Mouse (Mus musculus): Measurements from ENCODE around the gene Gm49380.

Gene Gm49380

DNA sequence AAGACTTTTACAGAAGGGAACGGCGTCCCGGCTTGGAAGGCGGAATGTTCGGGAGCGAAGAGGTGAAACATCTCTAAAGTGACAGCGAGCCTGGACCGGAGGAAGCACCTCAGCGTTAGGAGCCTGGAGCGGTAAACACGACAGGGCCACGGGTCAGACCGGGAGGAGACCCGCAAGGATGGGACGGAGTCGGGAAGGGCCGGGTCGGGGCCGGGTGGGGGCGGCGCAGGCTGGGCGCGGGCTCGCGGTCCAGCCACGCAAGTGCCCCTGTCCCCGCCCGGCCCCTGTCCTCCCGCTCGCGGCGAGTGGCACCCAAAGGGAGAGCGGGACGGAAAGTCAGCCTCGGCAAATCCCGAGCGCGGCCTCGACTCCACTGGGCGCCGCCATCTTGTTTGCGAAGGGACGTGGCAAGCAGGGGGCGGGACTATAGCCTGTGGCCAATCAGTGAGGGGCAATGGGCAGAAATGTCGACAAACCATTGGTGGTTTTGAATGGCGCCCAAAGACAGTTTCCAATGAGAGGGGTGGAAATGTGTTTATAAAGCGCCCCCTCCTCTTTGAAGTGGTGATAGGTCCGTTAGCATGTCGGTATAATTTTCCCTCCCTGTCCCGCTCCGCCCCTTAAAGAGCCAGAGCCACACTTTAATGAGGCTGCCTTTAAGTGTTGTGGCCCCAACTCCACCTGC is at the start of gene Gm49380, which contains the start of gene Rnf26:
Gene Gm49380 (minus strand): TSS at position 396 of the 685 bp plus-strand sequence.
Gene Rnf26 (minus strand): TSS at position 413 of the 685 bp plus-strand sequence.
- DNase-seq, result peak; percentile 100

DNA sequence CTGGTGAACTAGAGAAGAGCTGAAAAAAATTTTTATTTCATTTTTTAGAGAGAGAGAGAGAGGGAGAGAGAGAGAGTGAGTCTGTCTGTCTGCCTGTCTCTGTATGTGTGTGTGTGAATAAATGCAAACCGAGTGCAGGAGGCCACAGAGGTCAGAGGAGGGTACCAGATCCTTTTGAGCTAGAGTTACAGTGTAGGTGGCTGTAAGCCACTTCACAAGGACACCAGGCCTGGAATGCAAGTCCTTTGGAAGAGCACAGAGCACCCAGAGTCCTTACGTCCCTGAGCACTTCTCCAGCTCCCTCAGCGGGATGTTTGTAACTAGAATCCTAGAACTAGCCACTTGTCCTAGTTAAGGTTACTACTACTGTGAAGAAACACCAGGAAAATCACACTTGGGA is 46.6 kb upstream of the Gm49380 start:
- peak; percentile 72 for DNase-seq

DNA sequence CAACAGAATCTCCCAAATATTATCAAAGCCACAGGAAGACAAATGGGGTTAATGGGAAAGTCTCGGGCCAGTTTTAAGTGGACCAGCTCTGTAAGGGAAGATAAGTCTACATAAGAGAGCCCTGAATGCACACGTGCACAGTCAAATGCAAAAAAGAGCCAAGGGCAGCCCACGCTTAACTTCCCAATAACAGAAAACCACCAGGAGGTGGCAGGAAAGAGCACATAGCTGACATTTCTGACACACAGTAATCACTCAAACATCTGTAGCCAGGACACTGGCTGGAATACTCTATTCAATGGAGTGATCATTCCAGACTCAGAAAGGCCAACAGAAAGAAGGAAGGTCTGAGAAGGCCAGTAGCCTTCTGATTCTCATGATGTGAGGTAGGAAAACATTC is 34.0 kb upstream of the Gm49380 start:
- DNase-seq, result peak; percentile 91

DNA sequence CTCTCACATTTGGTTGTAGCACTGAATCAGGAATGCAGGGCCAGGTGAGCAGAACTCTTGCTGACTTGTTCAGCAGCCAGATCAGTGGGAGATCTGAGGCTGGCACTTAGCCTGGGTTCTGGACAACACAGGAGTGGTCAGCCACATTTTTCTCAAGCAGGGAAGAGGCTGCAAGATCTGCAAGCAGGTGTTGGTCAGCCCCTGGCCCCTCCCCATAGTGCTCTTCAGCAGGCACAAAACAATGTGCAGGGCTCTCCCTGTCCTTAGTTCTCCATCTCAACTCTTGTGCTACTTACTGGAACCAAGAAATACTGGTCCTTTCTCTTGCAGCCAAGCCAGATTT is 31.4 kb upstream of the Gm49380 start:
- peak; percentile 87 for DNase-seq

DNA sequence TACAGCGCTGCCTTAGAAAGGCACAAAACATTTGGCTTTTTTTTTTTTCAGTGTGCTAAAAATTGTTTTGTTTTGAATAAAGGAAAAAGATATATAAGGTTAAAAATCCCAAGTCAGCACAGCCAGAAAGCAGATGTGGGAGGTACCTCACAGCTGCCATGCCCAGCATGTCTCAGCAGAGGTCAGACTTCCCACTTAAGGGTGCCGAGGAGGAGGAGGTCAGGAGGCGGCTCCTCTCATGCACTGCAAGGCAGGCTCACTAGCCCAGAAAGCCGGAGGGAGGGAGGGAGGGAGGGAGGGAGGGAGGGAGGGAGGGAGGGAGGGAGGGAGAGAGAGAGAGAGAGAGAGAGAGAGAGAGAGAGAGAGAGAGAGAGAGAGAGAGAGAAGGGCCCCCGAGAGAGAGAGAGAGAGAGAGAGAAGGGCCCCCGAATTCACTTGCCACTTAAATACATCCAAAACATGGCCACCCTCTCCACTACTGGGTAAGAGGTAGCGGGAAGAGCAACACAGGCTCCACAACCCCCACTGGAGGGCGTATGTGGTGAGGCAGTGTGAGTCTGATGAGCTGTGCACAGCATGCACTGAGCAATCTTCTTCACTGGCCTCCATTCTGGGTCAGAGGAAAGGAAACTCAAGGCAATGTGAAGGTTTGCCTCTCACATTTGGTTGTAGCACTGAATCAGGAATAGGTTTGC is 30.9 kb upstream of the Gm49380 start:
- peak; percentile 95 for DNase-seq

DNA sequence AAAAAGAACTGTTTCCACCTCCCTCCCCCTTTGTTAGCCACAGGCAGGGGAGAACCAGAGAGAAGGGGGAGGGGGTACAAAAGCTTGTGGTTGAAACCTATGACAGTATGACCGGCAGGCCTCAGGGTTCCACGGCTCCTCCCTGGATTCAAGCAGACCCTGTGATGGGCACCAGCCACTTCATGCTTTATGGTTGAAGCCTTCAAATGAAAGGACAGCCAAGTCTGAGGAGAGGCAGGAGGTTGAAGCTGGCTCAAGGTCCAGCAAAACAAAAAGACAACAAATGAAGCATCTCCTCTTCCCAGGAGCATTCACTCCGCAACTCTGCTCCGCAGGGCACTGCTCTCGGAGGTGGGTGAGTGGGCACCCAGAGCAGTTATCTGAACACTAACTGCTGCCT is 30.1 kb upstream of the Gm49380 start:
- peak; percentile 81 for DNase-seq

DNA sequence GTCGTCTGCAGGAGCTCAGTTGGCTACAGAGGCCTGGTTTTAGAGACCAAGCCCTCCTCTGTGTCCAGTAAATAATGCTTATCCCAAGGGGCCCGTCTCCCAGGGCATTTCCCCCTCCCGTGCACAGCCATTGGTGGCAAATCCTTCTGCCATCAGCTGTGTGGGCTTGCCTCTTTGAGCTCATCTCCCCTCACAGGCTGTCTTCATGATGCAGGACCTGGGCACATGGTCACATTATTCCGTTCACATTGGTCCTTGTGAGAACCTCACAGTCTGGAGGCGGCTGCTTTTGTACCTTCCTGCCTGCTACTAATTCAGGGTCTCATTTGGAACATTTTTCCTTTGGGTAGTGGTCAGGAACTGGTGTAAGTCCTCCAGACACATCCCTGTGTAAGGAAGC is 28.7 kb upstream of the Gm49380 start:
- DNase-seq, result peak; percentile 84

DNA sequence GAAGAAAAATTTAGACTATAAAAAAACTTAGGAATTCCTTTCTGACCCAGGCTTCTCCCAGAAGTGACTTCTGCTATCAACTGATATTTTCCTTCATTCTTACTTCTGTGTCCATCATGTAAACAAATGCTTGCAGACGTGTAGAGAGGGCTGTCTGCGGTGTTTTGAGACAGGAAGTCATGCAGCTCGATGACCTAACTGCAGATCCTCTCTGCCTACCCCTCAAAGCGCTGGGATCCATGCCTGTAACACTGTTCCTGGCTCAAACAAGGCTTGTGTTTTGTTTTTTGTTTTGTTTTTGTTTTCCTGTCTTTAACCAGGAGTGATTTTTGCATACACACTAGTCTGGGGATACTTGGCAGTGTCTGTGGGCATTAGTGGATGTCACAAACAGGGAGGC is 24.5 kb upstream of the Gm49380 start:
- DNase-seq, result peak; percentile 79

DNA sequence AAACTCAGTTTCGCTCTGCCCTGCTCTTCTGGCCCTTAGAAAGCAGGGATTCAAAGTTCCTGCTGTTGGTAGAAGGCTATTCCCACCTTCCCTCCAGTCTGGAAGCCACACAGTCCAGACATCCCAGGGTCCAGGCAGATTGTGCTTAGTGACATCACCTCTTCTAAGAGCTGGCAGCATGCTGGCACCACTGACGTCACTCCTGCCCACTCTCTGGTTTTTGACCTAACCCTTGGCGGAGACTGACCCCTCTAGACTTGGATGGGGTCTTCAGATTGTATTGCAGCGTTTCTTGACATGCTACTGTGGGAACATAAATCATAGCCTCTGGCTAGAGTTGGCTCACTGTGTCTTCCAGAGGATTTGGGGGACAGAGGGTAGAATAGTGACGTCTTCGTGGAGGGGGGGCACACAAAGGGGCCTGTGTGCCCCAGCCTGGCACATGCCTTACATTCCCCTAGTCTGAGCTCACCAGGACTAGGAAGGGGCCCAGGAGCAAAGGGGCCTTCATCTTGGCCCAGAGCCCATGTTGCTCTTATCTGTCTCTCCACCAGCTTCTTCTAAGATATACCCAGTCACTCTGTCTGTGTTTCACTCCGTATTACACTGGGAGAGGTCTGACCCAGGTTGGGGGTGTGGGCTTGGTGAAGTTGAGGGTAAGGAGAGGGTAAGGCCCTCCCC is 22.6 kb upstream of the Gm49380 start:
- peak; percentile 92 for DNase-seq

DNA sequence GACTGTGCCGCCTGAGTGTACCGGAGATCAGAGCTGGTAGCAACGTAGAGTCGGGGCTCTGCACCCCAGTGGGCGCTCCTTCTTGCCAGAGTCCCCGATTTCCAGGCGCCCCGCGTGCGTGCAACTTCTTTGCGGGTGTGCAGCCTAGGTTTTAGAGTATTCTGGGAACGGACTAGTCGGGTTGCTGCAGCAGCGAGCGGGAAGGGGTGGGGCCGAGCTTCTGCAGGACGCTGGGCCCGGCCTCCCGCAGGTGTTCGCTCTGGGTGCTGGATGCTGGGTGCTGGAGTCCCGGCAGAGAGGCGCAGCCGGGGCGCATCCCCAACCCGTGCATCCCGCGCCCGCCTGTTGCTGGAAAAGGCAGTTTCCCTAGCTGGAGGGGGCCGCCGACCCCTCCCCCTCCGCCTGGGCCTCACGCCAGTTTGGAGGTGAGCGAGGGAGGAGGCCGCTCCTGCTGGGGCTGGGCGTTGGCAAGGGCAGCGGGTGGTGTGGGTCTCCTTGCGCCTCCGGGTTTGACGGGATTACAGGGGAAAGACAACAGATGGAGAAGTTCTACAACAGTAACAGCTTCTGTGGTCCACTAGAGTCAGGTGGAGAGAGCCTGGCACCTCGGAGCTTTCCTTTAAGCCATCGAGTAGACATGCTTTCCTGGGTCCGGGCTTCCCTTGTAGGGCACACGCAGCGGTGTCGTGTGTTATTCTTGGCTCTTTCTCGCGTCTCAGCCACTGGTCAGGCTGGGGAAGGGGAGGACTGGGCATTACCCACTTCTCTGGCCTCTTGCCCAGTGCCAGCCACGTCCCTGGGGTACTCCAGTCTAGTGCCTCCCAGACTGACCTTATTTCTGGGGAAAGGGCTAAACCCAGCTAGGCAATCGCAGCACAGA is 21.8 kb upstream of the Gm49380 start:
- DNase-seq, result peak; percentile 97

DNA sequence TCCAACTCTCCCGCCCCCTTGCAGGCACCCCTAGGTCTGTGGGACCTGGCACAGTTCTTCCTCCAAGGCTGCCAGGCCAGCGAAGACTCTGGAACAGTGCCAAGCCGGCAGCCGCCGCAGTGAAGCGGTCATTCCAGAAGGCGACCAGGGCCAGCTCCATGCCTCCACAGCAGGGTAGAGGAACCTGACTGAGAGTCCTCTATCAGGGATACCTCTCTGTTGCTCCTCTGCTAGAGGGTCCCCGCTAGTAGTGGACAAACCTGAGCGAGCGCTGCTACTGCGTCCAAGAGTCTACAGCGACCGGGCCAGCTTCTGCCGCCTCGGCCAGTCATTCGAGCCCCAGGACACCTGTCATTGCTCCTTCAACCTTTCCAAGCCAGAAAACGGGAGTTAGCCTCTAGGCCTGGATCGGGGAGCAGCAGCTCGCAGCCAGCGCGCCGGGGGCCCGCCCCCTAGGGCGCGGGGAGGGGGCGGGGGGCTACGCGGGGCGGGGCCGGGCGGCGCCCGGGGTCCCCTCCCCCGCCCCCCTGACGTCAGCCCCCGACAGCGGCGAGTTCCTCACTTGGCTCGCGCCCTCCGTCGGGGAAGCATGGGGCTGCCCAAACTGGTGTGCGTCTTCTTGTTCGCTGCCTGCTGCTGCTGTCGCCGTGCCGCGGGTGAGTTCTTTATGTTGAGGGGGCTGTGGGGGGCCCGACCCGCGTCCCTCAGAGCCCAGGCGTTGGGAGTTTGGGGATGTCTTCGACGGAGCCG is 21.0 kb upstream of the Gm49380 start, which contains the start of gene Mcam:
Gene Mcam (plus strand): TSS at position 369 of the 750 bp plus-strand sequence.
- peak; percentile 97 for DNase-seq

DNA sequence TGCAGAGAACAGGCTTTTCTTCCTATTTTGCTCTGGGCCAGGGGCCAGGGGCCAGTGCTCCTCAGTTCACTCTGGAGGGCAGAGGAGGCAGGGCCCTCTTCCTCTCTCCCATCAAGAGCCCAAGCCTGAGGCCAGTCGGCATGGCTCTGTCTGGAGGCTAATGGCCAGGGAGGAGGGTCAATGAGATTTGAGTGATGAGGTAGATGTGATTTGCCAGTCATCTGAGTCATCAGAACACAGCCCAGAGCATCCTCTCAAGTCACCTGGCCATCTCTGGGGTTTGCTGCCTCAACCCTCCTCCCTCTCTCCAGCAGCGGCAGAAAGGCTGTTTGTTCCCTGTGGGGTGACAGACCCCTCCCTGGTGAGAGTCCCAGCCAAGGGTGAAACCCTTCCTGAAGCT is 20.0 kb upstream of the Gm49380 start:
- peak; percentile 94 for DNase-seq

DNA sequence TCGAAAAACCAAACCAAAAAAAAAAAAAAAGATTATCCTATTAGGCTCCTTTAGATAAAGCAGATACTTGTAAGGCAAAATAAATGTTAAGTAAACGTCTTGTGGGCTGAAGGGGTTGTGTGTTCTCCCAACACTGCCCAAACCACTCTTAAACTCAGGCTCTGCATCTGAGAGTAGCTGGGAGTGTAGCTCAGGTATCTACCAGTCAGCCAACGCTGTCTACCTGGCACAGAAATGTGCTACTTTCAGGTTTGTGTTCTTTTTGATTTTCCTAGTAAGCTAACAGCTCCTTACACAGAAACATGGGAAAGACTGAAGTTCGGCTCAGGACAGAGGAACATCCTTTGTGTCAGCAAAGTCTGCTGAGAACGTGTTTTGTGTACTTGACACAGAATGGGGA is 18.9 kb upstream of the Gm49380 start:
- peak; percentile 66 for DNase-seq

DNA sequence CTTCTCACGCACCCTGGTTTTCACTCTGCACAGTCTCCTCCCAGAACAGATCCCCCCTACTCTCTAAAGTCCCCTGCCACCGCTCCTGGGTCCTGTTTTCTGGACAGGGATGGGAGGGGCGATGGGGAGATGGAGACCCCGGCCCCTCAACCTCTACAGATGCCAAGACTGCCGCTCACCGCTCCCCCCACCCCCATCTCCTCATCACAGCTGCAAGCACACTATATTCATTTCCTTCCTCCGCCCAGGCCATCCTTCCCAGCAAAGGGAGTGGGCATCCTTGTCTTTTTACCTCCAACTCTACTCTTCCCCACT is 17.9 kb upstream of the Gm49380 start:
- no peak for DNase-seq

DNA sequence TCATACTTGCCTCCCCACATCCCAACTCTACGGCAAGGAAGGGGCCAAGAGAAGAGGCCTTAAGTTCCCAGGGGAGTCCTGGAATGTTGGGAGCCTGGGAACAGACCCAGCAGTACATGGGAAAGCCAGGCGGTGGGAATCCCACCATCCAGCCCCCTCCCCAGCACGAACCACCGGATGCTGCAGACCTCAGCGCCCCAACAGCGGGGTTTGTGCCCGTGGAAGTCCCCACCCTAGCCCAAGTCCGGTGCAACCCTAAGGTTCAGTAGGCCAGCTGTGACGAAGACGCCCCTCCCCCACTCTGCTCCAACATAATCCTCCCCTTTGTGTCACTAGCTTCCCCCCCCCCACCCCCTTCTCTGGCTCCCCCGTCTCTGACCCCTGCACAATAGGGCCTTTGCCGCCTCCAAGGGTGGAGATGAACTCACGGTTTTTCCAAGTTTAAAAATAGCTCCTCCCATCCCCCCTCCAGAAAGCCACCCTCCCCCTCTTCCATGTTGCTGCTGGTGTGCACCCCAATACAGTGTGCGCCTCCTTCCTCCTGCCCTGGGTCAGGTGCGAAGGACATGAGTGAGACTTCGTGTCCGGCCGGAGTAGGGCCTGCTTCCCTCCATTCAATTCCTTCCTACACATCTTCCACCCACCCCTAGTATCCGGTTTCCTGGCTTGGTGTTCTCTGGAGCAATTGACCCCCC is 17.4 kb upstream of the Gm49380 start:
- DNase-seq, result peak; percentile 98

DNA sequence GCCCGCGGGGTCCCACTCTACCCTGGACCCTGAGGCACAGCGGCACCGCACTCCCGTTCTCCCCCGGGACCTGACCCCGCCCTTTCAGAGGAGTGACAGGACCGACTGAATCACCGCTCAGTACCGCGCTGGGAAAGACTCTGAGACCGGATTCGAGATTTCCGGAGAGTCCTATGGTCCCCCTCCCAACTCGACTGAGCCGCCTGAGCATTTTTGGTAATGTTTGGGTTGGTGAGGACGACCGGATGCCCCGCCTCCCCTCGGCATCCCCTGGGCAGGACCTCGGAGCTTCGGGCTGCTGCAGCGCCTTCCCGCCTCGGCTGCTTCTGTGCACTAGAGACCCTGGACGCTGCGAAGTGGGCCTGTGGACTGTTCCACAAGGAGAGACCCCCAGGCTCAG is 16.7 kb upstream of the Gm49380 start:
- DNase-seq, result peak; percentile 99

DNA sequence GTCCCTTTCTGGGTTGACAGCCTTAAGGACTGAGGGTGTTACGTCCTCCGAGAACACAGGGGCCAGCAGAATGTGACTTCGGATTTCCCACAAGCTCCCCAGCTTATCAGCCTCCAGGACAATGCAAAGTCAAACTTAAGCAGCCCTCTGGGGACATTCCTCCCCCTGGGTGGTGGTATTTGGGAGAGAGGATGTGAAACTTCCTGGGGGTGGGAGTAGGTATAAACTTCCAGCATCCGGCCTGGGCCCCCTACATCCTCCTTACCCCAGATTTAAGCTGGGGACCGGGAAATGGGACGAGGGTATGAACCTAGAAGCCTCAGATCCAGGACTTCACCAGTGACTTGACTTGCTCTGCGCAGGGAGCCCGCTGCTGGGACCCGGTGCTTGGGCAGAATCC is 16.3 kb upstream of the Gm49380 start:
- DNase-seq, result no peak

DNA sequence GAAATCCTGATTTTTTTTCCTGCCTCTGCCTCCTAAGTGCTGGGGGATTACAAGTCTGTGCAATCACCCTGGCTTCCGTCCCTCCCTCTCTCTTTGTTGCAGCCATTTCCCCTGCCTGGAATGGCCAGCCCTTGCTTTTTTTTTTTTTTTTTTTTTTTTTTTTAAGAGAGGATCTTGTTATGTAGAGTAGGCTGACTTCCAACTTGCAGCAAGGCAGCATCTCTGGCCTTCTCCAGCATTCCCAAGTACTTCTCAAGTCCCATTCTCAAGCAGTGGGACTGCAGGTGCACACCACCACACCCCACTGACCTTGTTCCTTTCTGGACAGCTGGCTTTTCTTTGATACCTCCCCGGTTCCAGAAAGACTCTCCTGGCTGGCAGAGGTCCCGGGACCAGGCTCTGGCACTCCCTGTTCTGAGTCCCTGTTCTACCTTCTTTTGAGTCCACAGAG is 14.1 kb upstream of the Gm49380 start:
- DNase-seq, result peak; percentile 96

DNA sequence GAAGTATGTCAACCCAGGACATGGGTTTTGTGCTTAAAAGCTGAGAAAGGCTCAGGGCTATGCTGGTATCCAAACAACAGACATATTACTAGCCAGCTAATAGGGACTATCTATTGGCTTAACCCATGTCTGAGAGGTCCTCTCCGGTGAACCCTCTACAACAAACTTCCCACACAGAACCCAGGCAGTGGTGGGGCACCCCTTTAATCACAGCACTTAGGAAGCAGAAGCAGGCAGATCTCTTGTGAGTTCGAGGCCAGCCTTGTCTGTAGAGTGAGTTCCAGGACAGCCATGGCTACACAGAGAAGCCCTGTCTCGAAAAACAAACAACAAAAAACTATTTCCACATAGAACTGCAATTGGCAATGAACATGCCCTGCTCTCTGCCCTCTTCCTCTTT is 13.4 kb upstream of the Gm49380 start:
- peak; percentile 87 for DNase-seq

DNA sequence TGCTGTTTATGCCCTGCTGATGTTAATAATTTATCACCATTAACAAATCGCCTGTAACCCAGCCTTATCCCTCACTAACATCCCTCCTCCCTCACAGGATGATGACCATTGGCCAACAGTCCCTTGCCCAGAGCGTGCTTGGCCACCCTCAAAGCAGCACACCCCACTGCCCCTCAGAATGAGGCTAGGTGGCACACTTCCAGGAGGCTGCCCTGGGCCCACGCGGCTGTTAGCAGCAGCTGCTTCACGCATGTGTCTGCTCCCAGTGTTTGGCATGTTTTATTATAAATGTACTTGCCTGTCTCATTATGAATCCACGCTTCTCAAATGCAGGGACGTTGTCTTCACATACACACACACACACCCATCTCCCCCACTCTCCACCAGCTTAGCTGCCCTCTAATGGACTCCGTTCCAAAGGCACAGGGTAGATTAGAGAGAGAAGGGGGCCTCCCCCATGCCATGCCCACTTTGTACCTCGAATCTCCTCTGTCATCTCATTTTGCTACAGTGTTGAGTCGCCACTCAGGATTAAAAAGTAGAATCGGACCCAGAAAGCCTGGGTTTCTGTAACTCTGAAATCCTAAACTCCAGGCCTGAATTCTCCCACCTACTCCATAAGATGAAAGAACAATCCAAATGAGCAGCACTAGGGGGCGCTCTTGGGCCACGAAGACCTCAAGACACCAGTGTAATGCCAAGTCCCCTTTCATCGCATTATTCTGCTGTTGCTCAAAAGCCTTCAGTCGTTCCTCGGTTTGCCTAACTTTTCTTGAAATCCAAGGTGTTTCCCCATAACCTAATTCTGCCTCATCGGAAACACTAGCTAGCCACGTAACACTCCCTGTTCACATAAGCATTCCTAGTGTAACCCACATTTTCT is 12.5 kb upstream of the Gm49380 start:
- peak; percentile 97 for DNase-seq

DNA sequence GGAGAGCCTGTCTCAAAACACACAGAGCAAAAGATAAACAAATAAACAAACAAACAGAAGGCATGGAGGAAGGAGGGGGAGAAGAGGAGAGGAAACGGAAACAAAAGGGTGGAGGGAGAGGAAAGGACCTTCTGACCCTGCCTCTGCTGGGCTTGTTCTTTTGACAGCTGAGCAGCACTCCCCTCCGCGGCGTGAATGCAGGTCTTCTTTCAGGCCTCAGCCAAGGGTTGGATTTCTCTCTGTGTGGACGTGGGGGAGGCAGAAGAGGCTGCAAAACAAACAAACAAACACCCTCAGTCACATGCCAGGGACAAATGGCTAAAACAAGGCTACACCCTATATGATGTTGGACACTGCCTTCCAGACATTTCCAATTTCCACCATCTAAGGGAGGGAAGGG is 11.7 kb upstream of the Gm49380 start:
- peak; percentile 85 for DNase-seq

Measured in heart, adult 11 months (tissue).